Mouse (Mus musculus): ENCODE results near the gene Usp4. TPM values are rescaled to one million over a fixed set of nuclear protein-coding genes. Genes with fewer than 3 reads are reported as not detected.

The Usp4 gene
- polyA plus RNA-seq, 1 experiment from 2014 or later = 125 TPM

DNA sequence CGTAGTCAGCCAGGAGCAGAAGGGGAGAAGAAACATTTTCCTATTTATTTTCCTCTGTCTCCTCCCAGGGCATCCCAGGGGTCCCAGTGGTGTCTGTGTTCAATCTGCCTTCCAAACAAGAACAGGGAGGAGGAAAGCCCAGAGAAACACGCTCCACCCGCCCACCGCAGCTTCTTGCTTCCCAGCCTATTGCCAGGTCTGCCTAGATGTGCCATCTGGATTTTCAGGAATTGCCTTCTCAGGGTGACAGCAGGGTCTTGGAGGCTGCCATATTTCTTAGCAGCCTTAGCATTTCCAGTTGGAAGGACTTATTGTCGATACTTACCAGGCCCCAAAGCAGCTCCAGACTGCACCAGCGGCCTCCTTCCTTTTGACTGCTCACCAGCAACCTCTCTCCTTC is 91.5 kb downstream of the Usp4 start:
- Histone ChIP-seq H3K36me3 (no peaks in the 10 kb centered on the region), H3K27me3 (no peaks in the 10 kb centered on the region), H3K4me2 (no peak overlapping the region), H3K4me1 (replicated peaks) (0 out of 2 replicates have a peak, but pooled peaks cover 10% of the 10 kb centered on the region), H3K9me3 (no peaks in the 10 kb centered on the region), H3K27ac (no peak overlapping the region), H3K9ac (no peak overlapping the region), H3K4me3 (no peak overlapping the region)
- no peak for ATAC-seq (ENCODE audit: low FRiP score)
- 91% methylated on average over 6 of the region's 6 CpGs for WGBS

DNA sequence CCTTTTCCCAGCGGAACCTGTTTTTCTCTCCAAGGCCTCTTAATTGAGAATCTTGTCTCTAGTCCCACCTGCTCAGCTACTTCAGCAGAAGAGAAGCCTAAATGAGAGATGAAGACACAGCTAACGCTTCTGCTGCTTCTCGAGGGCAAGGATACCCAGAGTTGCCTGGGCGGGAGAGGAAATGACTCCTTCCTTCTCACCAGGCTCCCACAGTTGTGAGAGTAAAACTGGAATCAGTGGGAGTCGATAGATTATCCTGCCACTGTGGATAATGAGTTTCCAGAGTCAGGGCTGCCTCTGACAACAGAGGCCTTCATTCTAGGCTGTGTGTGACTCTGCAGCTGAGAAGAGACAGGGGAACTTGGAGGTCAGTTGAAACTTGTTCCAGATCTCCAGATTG is 92.8 kb downstream of the Usp4 start:
- WGBS = 77% methylated on average over 5 of the region's 5 CpGs
- Histone ChIP-seq H3K36me3 (no peaks in the 10 kb centered on the region), H3K9ac (no peak overlapping the region; the same call in 1 of the 2 replicates), H3K9me3 (no peaks in the 10 kb centered on the region), H3K4me3 (no peak overlapping the region), H3K4me2 (no peak overlapping the region), H3K27me3 (no peaks in the 10 kb centered on the region), H3K27ac (no peak overlapping the region), H3K4me1 (replicated peaks) (0 out of 2 replicates have a peak, but pooled peaks cover 10% of the 10 kb centered on the region)
- ATAC-seq (ENCODE audit: low FRiP score) = no peak

DNA sequence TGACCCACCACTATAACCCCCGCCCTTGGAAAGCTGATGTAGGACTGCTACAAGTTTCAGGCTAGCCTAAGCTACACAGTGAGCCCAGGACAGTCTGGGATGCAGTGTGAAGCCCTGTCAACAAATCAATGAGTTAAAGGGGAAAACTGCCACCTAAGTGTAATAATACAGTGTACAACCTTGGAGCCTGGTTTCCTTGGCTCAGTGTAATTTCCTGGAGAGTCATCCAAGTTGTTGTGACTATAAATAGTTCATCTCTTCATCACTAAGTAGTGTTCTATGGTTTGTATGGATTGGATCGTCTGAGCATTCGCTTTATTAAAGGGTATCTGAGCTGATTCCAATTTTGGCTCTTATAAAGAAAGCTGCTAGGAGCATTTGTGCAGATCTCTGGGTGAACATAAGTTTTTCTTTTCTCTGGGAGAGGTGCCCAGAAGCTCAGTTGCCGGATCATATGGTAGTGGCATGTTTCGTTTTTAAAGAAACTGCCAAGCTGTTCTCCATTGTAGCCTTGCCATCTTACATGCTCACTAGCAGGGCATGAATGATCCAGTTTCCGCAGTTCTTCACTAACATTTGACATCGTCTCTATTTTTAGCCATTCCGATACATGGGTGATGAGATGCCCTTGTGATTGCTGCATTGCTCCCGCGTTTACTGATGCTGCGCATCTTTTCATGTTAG is 93.7 kb downstream of the Usp4 start:
- no peak overlapping the region for H3K9ac ChIP-seq
- 92% methylated on average over 11 of the region's 11 CpGs for WGBS
- no peak for ATAC-seq (ENCODE audit: low FRiP score)
- H3K4me2 ChIP-seq = no peak overlapping the region
- no peak overlapping the region for H3K4me3 ChIP-seq
- no peaks in the 10 kb centered on the region for H3K27me3 ChIP-seq
- H3K36me3 ChIP-seq = no peaks in the 10 kb centered on the region
- H3K9me3 ChIP-seq = no peaks in the 10 kb centered on the region
- H3K4me1 ChIP-seq (replicated peaks) = 0 out of 2 replicates have a peak, but pooled peaks cover 7% of the 10 kb centered on the region
- no peak overlapping the region for H3K27ac ChIP-seq

Other genes starting within 250 kb of the Usp4 start
- 8.3 and 8.7 TPM in 2 replicates for gene Bsn, start 157.5 kb upstream of the Usp4 start, polyA plus RNA-seq (2015; fragmentation: Nextera tagmentation; extraction: Ambion mirVana)
- 55.5 and 60.4 TPM in 2 replicates for gene Dag1, start 83.9 kb upstream of the Usp4 start, polyA plus RNA-seq (2015; fragmentation: Nextera tagmentation; extraction: Ambion mirVana)
- 135 and 143 TPM in 2 replicates for gene Nicn1, start 57.4 kb upstream of the Usp4 start, polyA plus RNA-seq (2015; fragmentation: Nextera tagmentation; extraction: Ambion mirVana)
- 32.1 and 33.3 TPM in 2 replicates for gene Amt, start 51.0 kb upstream of the Usp4 start, polyA plus RNA-seq (2015; fragmentation: Nextera tagmentation; extraction: Ambion mirVana)
- gene Rhoa, start 41.7 kb upstream of the Usp4 start, polyA plus RNA-seq (2015; fragmentation: Nextera tagmentation; extraction: Ambion mirVana) = 279 and 287 TPM in 2 replicates
- 55.0 and 63.3 TPM in 2 replicates for gene Tcta, start 41.7 kb upstream of the Usp4 start, polyA plus RNA-seq (2015; fragmentation: Nextera tagmentation; extraction: Ambion mirVana)
- 503 and 518 TPM in 2 replicates for gene Gpx1, start 8.9 kb upstream of the Usp4 start, polyA plus RNA-seq (2015; fragmentation: Nextera tagmentation; extraction: Ambion mirVana)
- gene 1700102P08Rik, start 45.0 kb downstream of the Usp4 start, polyA plus RNA-seq (2015; fragmentation: Nextera tagmentation; extraction: Ambion mirVana) = 1.7 and 2.3 TPM in 2 replicates
- 1.0 and 1.2 TPM in 2 replicates for gene Ccdc36, start 80.6 kb downstream of the Usp4 start, polyA plus RNA-seq (2015; fragmentation: Nextera tagmentation; extraction: Ambion mirVana)
- not detected in 2 replicates for gene BC048562, start 88.6 kb downstream of the Usp4 start, polyA plus RNA-seq (2015; fragmentation: Nextera tagmentation; extraction: Ambion mirVana)
- 58.0 and 59.4 TPM in 2 replicates for gene Ccdc71, start 112.7 kb downstream of the Usp4 start, polyA plus RNA-seq (2015; fragmentation: Nextera tagmentation; extraction: Ambion mirVana)
- 66.4 and 69.1 TPM in 2 replicates for gene Klhdc8b, start 113.7 kb downstream of the Usp4 start, polyA plus RNA-seq (2015; fragmentation: Nextera tagmentation; extraction: Ambion mirVana)
- gene Lamb2, start 131.9 kb downstream of the Usp4 start, polyA plus RNA-seq (2015; fragmentation: Nextera tagmentation; extraction: Ambion mirVana) = 20.9 and 21.6 TPM in 2 replicates
- 71.9 and 74.1 TPM in 2 replicates for gene Usp19, start 142.7 kb downstream of the Usp4 start, polyA plus RNA-seq (2015; fragmentation: Nextera tagmentation; extraction: Ambion mirVana)
- 71.5 and 77.8 TPM in 2 replicates for gene Qars, start 159.9 kb downstream of the Usp4 start, polyA plus RNA-seq (2015; fragmentation: Nextera tagmentation; extraction: Ambion mirVana)
- gene Qrich1, start 169.0 kb downstream of the Usp4 start, polyA plus RNA-seq (2015; fragmentation: Nextera tagmentation; extraction: Ambion mirVana) = 131 and 140 TPM in 2 replicates
- gene Impdh2, start 212.4 kb downstream of the Usp4 start, polyA plus RNA-seq (2015; fragmentation: Nextera tagmentation; extraction: Ambion mirVana) = 104 and 111 TPM in 2 replicates
- gene Ndufaf3, start 219.6 kb downstream of the Usp4 start, polyA plus RNA-seq (2015; fragmentation: Nextera tagmentation; extraction: Ambion mirVana) = 74.0 and 82.1 TPM in 2 replicates
- gene Dalrd3, start 222.0 kb downstream of the Usp4 start, polyA plus RNA-seq (2015; fragmentation: Nextera tagmentation; extraction: Ambion mirVana) = 285 and 314 TPM in 2 replicates
- gene Wdr6, start 230.9 kb downstream of the Usp4 start, polyA plus RNA-seq (2015; fragmentation: Nextera tagmentation; extraction: Ambion mirVana) = 280 and 317 TPM in 2 replicates
- 25.6 and 31.4 TPM in 2 replicates for gene P4htm, start 249.8 kb downstream of the Usp4 start, polyA plus RNA-seq (2015; fragmentation: Nextera tagmentation; extraction: Ambion mirVana)

All from hindbrain, embryonic 13.5 days (tissue).